Mouse (Mus musculus) gastrocnemius, adult 18-20 months (tissue): ENCODE data around the gene Mcrip2. TPM values are rescaled to one million over a fixed set of nuclear protein-coding genes. Genes with fewer than 3 reads are reported as not detected.
A peak's percentile ranks its signal among the peaks of the same experiment; 100 is the strongest.
"Not testable (repeated sequence)": the region's sequence is repeated elsewhere in the genome, so short reads cannot be mapped to it uniquely, and the experiment has no call there.

ENCODE experiments used
- DNase-seq: peaks from one replicate; pipeline ENCODE4 v3.0.0; 2021; ENCODE audit warnings: low spot score
- total RNA-seq, 2 experiments: library from RNA; stranded (reverse); gene quantifications; 2 replicates each; pipeline ENCODE4 v1.2.3; 2021

Gene Mcrip2
- total RNA-seq, 2 experiments from 2014 or later: 84.2 to 102 TPM

DNA sequence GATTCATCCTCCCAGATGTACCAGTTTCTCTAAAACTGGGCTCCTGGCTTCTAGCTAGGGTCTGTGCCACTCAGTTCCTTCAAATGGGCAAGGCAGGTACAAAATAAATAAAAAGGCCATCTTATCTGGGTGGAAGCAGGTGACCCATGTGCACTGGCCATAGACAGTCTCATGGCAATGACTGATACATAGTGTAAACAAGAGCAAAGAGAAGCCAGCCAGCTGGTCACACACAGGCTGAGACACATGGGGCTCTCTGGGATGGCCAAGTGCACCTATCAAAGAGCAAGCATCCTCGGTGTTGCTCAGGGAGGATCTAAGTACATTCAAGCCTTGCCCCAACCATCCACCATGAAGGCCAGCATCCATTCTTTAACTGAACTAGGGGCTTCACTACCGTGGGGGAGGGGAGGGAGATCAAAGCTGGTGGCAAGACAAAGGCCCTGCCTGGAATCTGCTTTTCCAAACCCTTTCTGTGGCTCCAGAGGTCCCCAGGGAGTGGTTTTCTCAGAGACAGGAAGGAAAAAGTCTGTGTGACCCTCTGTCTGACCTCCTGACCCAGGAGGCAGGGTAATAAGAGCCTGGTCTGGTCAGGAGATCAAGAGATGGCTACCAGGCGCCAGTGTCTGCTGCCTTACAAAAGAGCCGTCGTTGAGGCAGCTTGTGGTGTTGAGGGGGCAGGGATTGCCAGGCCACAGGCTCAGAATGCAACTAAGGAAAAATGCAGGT is 12.5 kb upstream of the Mcrip2 start:
- DNase-seq: no peak

DNA sequence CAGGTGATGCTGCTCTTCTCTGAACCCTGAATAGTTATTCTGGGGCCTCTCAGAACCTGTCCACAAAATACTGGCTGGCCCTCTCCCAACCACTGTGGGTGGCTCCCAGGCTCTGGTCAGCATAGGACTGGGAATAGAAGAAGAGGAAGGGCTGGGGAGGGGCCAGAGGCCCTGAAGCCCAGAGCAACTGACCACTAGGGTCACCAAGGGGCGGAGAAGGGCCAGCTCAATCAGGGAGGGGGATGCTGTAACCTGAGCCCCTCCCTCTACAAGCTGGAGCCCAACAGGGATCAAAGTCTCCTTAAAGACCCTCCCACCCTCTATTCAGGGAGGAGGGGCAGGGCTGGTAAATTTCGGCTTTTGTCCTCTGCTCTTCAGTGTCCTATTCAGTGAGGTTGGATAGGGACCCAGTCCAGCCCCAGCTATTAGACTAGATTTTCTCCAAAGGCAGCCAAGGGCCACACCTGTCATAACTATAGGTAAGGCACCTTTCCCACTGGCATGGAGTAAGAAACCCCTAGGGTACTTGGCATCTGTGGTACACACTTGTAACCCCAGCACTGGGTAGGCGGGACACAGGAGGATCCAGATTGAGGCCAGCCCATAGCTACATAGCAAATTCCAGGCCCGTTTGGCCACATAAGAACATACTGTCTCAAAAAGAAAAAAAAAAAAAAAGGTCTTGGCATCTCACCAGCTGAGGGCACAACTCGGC is 11.8 kb upstream of the Mcrip2 start, which contains the start of gene Wfikkn1:
TSS of gene Wfikkn1 (minus strand) at position 663 of the 715 bp plus-strand sequence.
- DNase-seq: no peak

DNA sequence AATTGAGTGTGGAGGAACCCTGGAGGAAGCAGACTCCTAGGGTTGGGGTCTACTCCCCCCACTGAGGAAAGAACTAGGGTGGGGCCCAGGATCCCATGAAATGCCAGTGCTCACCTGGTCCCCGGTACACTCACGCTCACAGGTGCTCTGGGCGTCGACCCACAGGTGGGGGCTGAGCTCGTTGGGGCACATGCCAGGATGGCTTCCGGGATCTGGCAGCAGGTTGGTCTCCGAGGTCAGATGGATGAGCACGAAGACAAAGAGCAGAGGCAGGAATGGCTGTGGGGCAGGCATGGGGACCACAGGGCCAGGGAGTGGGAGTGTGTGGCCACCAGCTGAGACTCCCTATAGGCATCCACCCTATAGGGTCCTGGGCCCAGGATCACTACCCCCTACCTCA is 11.2 kb upstream of the Mcrip2 start:
- no peak for DNase-seq

DNA sequence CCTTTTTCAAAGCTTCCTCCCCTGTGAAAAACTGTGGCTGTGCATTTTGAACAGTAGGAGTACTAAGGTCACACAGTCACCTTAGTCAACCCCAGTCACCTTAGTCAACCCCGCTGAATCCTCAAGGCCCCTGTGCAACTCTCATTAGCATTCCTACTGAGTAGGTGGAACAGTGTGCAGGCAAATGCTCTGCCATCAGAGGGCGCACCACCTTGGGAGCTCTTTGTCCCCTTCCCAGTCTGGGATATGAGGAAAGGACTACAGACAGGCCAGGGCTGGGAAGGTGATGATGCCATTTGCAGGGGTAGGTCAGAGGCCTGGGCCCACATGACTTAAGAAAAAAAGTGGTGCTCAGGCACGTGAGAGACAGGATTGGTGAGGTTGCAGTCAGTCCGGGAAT is 10.7 kb upstream of the Mcrip2 start:
- DNase-seq: no peak

DNA sequence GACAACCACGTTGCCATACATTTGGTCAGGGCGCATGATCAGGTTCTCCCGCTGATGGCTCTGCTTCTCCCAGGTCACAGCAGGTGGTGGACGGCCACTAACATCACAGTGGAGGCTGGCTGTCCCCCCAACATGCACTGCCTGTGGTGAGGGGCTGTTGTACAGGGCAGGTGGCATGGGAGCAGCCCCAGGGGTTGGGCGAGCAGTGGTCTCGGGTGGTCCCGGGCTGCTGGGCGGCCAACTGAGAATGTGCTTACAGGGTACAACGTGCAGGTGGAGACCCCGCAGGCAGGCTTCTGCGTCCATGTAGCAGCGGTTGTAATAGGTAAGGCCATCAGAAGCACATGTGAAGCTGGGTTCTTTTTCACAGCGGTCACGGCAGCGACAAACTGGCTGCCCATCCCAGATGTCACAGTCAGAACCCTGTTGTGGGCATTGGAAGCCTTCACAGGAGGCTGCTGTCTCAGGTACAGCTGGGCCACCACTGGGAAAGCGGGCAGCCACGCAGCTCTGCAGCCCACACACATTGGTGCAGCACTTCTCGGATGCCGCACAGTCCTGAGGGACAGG is 10.1 kb upstream of the Mcrip2 start:
- no peak for DNase-seq

DNA sequence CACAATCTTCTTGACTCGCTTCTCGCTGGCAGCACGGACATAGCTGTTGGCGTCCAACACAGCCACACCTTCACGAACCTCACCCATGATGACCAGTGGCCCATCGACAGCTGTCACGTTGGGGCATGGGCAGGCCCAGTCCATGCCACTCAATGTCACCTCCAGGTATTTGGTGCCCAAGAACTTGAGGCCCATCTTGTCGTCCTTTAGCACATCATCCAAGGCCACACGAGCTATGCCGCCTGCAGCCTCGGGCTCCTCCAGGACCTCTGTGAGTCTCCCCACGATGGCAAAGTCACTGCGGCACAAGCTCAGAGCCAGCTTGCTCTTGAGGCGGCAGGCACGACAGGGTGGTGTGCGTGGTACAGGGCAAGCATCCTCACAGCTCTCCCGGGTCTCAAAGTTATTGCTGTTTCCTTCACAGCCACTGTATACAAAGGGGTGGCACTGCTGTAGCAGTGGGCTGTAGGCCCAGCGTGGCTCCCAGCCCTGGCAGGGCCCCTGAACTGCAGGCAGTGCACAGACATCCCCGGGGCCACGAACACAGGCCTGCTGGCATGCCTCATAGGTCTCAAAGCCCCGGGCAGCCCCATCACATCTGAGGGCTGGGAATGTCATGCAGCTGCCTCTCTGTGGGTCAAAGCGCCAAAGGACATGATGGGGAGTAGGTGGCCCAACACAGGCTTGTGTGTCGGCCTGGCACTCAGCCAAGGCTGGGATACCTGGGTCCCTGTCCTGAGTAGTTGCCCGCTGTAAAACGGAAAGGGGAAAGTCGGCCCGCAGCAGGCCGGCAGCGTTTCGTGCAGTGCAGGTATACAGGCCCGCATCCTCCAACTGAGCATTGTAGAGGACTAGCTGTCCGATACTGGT is 9.4 kb upstream of the Mcrip2 start:
- DNase-seq: no peak

DNA sequence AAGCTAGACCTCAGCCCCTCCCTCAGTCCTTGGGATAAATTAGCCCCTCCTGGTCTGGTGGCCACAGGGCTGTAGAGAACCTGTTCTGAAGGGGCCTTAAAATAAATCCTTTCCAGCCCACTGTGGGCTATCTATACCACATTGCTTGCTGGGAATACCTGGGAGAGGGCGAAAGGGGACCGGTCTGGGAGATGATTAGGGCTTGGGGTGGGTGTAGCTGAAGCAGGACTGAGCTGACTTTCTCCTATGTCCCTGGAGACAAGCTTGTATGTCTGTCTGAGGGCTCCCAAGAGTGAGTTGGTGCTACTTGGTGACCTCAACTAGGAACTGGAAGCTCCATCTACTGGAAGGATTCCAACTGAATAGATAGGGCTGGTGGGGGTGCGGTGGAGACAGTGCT is 8.5 kb upstream of the Mcrip2 start:
- DNase-seq: no peak

DNA sequence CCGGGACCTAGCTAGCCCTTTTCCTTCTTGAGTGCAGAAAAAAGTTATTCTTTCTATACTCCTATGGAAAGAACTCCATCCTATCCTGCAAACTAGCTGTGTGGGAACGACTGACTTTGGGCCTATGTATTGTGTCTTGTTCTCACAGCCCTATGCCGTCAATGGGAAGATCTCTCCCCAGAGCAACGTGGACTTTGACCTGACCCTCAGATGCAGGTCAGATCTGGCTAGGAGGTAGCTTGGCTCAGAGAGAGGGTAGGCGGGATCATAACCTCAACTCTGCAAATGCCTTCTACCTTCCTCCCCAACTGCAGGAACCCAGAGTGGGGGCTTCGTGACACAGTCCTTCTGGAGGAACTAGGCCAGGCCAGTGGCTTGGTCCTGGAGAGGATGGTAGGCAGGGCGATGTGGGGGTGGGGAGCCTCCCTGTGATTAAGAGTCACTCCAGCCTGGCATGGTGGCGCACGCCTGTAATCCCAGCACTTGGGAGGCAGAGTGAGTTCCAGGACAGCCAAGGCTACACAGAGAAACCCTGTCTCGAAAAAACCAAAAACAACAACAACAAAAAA is 7.9 kb upstream of the Mcrip2 start:
- no peak for DNase-seq

DNA sequence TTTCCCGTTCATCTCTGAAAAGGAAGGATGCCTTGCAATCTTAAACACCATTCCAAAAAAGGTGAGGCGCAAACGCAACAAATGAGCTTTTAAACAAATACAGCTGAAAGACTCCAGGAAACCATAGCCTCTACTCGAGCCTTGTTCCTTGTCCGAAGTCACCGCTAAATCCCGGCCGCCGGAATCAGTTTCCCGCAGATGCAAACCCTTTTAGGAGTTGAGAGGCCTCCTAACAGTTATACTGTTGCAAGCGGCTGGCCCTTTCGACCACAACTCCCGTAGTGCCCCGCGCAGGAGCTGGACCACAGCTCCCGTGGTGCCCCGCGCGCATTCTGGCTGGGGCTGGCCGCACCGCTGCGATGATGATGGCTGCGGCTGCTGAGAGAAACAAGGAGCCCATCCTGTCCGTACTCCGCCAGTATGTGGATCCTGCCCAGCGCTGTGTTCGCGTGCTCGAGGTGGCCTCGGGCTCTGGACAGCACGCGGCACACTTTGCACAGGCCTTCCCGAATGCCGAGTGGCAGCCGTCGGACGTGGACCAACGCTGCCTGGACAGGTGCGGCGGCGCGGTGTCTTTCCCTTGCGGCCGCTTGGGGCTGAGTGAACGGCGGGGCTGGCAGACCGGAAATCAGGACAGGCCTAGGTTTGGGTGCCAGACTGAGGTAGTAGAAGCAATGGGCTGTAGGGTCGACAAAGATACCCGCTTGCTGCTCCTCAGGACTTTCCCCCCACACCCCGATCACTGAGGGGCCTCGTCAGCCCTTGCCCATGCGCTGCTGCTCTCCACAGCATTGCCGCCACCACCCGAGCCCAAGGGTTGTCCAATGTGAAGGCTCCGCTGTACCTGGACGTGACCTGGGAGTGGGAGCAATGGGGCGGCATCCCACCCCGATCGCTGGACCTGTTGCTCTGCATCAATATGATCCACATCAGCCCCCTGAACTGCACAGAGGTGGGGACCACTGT is 6.9 kb upstream of the Mcrip2 start:
- peak; percentile 87 for DNase-seq

DNA sequence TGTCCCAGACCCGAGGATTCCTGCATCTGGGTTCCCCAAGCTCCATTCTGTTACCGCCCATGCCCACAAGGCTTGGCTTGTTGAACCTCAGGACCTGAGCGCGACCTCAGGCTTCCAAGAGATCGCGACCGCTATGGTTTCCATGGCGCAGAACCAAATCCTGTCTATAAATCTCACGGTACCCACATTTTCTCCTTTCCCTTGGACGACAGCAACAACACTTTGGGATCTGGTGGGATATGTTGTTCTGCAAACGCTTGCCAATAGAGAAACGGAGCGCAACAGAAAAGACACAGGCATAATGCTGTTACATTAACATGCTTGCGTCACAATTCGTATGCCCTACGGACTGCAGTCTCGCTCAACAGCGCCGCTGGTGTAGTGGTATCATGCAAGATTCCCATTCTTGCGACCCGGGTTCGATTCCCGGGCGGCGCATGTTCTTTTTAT is 6.2 kb upstream of the Mcrip2 start, which contains the start of gene Mettl26:
TSS of gene Mettl26 (plus strand) at position 354 of the 450 bp plus-strand sequence.
- peak; percentile 94 for DNase-seq

DNA sequence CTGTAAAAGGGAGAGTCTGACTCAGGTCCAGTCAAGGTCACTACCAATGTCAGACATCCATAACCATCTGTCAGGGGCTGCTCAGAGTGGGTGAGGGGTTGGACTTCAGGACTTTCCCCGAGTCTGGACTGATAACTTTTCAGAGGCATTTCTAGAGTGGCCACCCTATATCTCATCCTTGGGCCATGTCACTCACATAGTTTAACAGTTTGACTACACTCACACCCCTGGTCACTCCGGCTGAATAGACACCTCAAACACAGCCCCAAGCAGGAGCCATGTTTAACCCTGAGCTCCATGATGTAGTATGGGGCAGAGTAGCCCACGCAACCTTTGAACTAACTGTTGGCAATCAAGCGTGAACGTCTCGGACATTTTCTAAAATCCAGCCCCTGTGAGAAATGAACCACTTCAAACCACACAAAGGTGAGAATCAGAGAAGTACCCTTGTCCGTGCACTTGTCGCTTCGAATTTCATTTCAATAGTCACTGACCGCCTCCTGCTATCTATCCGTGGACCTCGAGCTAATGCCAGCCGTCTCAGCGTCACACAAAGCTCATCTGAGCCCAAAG is 5.7 kb upstream of the Mcrip2 start:
- DNase-seq: no peak

DNA sequence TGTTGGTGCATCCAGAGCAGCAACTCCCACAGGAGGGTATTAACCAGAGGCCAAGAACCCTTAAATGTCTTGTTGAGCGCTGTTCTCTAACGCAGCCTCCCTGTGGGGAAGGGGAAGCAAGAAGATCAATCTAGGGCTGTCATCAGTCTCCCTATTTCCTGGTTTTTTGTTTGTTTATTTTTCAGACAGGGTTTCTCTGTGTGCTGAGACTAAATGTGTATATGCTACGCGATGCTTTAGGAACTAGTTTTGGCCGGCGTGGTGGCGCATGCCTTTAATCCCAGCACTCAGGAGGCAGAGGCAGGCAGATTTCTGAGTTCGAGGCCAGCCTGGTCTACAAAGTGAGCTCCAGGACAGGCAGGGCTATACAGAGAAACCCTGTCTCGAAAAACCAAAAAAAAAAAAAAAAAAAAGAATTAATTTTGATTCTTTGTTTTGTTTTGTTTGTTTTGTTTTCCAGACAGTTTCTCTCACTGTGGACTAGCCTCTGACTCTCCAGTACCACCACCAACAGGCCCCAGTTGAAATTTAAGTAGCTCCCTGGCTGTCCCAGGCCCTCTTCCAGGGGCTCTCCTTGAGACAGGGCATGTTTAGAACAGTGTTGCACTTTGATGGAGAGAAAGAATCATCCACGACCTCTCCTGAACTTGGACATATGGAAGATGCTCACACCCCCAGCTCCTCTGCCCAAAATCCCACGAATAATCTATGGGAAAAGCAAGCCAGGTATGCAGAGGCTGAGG is 5.0 kb upstream of the Mcrip2 start:
- DNase-seq: no peak

DNA sequence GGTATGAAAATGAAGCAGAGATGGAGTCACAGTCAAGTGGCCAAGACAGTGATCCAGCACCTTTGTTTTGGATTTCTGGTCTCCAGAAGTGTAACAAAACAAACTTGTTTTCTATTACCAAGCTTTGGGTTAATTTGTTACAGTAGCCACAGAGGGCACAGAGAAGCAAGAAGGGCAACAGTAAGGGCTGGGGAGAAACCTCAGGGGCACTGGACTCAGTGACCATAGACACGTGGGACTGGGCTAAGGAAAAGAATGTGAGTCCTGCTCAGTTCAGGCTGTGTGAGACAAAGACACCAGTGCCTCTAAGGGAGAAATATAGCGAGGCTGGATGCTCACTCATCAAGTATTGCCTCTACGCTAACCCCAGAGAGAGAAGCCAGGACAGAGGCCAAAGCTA is 4.1 kb upstream of the Mcrip2 start:
- no peak for DNase-seq

DNA sequence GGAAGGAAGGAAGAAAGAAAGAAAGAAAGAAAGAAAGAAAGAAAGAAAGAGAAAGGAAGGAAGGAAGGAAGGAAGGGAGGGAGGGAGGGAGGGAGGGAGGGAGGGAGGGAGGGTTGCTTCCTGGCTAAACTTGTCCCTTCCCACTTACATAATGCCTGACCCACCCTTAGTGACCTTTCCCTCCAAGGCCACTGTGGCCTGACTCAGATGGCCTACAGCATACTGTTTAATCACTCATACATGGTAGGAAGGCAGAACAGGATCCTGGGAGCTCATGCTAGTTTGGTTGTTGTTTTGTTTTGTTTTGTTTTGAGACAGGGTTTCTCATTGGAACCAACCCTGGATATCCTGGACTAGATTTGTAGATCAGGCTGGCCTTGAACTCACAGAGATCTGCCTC is 3.0 kb upstream of the Mcrip2 start:
- DNase-seq: not testable (repeated sequence)

DNA sequence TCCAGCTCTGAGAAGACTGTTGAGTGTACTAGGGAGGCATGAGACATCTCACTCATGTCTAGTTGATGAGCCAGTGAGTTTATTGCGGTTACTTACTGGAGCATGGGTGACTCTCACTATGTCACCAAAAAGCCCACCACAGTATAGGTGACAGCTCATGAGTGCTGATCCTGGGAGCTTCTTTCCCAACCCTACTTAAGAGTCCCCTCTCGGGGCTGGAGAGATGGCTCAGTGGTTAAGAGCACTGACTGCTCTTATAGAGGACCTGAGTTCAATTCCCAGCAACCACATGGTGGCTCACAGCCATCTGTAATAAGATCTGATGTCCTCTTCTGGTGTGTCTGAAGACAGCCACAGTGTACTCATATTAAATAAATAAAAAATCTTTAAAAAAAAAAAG is 1.4 kb upstream of the Mcrip2 start:
- no peak for DNase-seq

DNA sequence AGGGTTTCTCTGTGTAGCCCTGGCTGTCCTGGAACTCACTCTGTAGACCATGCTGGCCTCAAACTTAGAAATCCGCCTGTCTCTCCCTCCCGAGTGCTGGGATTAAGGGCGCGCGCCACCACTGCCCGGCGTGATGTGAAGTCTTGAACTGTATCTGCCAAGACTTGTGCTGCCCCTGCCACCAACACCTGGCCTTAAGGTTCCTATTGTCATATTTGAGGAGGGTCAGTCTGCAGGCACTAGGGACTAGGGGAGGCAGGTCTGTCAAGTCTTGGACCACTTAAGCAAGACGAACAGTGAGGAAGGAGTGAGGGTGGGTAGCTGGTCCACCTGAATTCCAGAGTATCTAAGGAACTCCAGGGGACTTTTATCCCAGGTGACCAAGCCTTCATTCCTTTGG is 934 bp upstream of the Mcrip2 start:
- no peak for DNase-seq

DNA sequence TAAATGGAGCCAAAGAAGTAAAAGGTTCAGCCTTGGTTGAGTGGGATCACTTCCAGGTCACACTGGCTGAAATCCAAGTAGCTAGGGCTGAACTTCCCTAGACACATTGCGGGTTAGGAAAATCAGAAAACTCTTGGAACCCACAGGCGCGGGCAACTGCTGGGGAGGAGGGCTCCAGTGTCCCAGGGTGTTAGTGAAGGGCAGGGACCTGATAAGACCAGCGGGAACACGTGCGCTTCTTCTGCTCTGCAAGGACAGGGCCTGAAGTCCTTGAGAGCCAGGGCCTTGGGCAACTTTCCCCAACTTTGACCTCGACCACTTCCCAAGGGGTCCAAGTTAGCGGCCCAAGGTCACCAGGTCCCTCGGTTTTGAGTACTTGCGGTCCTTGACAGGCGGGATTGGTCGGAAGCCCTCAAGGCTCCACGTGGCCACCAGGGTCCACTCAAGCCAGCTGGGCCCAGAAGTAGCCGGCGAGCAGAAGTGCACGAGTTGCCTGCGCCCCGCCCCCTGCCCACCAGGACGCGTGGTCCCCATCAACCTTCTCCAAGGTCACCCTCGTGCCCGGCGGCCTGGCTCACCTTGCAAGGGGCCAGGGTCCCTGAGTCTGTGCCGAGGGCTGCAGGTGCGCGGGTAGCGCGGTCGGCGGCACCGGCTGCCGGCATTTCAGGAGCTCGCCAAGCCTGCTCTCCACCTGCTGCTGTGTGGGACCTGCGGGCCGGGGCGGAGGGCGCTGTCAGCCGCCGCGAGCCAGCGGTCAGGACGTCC is 546 bp downstream of the Mcrip2 start:
- peak; percentile 70 for DNase-seq

DNA sequence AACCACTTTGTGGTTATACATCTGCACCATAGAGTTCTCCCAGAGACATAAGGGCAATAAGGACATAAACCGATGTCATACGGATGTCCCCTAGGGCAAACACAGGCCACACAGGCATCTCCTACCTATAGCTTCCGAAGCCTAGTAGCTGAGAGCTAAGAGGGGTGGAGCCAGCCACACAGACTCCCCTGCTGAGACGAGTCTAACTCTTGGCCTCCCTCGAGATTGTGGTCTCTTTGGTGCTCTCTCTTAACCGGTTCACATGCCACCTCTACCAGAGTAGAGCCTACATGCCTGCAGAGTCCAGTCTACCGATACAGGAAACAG is 1.1 kb downstream of the Mcrip2 start:
- no peak for DNase-seq
